Mouse (Mus musculus) adrenal gland, adult 8-10 months (tissue): ENCODE measurements around the gene Tspan6. TPM values are rescaled to one million over a fixed set of nuclear protein-coding genes. Genes with fewer than 3 reads are reported as not detected.

Experiments
- DNase-seq: peaks from one replicate; pipeline ENCODE4 v3.0.0; 2022
- total RNA-seq, 4 experiments: library from RNA; stranded (reverse); gene quantifications; 2 replicates each; pipeline ENCODE4 v1.2.4; 2022

Tspan6 gene
- total RNA-seq: 10 to 100 TPM; 25.8 to 52.3 (median 37.4) TPM

DNA sequence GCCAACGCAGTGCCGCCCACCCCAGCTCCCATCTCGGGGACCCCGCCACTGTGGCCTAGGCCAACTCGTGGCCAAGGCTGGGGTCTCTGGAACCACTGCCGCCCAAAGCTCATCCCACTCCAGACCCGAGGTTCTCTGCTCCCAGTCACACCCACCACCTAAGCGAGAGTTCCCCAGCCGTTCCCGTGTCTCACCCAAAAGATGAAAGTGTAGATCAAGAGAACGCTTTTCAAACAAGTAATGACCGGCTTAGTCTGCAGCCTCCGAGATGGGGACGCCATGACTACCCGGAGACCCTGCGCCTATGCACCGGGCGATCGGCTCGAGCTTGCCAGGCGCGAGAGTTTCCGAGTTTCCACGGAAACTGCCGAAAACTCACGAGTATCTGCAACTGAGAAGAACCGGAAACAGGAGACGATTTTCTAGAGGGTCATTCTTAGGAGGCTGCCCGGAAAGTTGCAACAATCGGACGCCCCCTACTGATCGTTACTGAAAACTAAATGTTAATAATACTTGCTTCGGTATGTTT is at the start of gene Tspan6:
Tspan6 (minus strand) TSS at position 416 of the 529 bp plus-strand sequence.
- DNase-seq: peak; percentile 64

GRCm38 (mm10) chrX:133947427-133947826 is 49.2 kb upstream of the Tspan6 start:
- DNase-seq: peak; percentile 26

- no peak for DNase-seq
These were observed 41.3 kb upstream of the Tspan6 start for GRCm38 (mm10) chrX:133939561-133939960.

GRCm38 (mm10) chrX:133936605-133937225 is 38.5 kb upstream of the Tspan6 start:
- no peak for DNase-seq

DNA sequence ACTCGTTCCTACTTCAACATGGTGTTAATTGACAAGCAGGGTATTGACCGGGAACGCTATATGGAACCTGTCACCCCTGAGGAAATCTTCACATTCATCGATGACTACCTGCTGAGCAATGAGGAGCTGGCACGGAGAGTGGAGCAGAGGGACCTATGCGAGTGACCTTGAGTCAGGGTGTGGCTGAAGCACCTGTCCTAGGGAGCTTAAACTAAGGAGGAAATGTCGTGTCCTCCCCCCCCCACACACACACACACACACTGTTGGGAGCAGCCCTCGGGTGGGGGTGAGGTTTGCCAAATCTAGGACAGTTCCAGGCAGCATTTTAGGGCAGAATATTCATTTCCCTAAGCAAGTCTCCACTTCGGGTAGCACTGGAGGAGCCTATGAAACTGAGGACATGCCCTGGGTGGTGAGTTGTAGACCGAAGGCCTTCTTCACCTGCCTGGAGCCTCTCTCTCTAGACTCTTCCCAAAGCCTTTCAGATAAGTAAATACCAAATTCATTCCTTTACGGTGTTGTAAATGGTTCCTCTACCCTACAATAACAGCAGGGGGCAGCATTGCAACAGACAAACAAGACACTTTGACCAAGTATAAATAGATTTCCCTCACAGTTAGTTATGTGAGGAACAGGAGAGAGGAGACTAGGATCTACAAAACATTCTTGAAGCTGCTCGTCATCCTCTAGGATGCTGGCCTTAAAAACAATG is 33.2 kb upstream of the Tspan6 start:
- no peak for DNase-seq

- no peak for DNase-seq
These were observed 28.5 kb upstream of the Tspan6 start for GRCm38 (mm10) chrX:133926760-133927159.

GRCm38 (mm10) chrX:133921187-133921586 is 23.0 kb upstream of the Tspan6 start:
- no peak for DNase-seq

DNA sequence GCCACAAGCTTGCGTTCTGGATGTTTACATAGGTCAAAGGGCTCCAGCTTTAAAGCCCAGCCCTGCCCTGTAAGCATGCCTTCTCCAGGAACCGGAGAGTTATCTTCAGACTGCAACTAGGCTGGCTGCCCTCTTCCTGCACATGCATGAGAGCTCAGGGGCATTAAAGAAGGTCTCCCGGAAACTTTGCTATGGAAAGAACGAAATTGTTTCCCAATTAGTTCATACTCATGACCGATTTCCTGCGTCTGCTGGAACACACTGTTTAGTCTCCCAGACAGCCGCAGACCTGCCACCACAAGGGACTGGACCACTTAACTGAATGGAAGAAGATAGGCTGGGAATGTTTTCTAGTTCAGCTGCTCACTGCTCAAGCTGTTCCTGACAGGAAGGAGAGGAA is 16.0 kb upstream of the Tspan6 start:
- no peak for DNase-seq

DNA sequence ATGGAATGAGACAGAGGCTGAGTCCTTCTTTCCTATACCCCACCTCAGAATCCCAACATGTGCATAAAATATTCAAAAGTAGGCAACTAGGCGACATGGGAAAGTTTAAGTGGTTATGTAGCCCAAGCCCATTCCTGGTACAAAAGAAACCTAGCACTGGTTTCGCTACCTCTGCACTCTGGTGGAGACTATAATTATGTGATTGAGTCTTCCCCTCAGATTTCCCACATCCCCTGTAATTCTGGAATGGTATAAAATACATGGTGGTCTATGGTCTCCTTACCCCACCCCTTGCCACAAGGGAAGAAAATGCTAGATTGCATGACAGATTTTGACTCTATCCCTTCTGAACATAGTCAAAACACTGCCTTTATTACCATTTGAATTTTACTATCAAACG is 14.8 kb upstream of the Tspan6 start:
- no peak for DNase-seq

DNA sequence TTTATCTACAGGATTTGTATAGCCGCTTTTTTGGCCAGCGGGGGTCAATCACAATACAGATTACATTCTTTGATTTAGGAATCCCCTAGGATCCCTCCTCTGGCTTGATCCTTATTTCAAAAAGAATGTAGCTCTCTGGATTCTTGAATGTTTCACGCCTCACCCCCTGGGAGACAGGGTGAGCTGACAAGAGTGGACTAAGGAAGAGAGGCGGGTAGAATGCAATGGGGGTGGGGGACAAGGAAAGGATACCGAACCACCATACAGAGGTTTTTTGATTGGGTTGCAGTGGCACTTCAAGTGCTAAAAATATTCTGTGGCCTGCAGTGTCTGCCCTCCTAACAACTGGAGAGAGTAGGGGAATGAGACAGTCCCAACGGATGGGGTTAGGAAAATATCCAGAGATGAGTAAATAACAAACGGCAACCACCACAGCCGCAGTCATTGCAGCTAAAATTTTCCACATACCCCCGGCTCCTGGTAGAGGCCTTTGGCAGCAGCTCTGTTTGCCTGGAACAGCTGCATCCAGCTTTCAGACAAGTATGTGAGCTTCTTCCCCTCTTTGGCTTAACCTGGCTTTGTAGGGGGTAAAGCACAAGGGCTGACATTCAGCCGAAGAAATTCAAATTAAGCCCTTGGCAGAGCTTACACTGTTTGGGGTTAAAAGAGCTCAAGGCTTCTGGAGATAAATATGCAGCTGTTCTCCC is 13.3 kb upstream of the Tspan6 start:
- no peak for DNase-seq

GRCm38 (mm10) chrX:133908261-133908660 is 10.0 kb upstream of the Tspan6 start, which contains the start of gene Srpx2:
Gene Srpx2, plus strand, starts transcription at chrX:133908426.
- DNase-seq: no peak

DNA sequence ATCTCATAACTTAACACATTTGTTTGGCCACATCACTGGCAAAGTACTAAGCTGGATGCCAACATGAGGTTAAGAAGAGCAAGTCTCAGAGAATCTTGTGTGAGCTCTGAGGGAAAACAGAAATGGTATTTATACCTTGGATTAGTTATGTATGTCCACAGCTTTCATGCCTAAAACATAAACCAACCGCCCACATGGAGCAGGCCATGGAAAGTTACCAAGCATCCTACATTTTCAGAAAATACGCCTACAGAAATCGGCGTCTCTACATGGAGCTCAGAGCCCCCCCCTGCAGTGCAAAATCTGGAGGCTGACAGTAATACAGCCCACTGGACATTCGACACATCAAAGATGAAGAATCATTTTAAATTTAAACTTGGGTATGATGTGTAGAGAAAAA is 10.1 kb downstream of the Tspan6 start:
- DNase-seq: no peak

DNA sequence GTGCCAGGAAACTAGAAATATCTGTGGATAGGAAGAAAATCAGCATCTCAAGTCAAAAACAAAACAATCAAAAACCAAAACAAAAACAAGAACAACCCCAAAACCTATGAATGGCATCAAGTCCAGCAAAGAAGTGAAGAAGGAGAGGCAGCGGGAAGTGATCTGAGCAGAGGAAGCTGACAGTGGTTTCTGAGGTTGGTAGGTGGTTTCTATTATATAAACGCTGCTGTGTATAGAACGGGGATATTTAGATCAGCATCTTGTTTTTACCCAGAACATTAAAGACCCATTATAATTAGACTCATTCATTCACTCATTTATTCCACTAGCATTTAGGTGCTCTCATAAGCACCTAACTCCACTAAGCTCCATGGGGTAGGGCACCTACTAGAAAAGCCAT is 10.9 kb downstream of the Tspan6 start:
- DNase-seq: no peak

- DNase-seq: no peak
These were observed 28.5 kb downstream of the Tspan6 start for GRCm38 (mm10) chrX:133869743-133870142.

DNA sequence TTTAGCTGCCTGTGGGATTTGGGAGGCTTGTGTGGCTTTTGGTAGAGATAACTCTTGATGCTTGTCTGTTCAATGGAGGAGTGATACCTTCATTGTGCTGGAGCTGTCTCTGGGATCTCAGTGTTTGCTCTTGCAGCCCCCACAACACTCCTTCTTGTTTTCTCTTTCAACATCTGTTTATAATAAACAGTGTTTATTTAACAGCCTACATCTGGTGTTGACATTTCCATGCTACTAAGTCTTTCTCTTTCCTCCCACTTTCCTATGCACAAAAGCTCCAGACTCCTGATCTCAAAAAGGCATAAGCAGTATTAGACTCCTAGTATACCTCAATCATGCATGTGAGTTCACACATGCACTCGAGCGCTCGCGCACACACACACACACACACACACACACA is 44.6 kb downstream of the Tspan6 start:
- no peak for DNase-seq

DNA sequence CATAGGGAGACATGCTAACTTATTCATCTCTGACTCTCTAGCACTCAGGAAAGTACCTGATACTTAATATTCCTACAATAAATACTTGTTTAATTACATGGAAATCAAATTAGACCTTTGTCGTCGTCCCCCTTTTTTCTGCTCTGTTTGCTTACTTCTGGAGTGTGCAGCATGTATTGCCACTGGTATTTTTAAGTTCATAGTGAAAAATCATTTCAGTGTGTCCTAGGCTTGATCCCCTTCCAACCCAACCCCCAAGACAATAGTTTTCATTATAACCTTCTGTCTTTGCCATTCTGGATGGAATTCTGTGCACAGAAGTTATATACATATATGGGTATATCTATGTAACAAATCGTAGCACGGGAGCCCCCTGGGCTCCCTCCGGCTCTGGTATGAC is 47.5 kb downstream of the Tspan6 start, which contains the start of gene Tnmd:
Tnmd (plus strand) TSS at position 301 of the 400 bp plus-strand sequence.
- no peak for DNase-seq

Other genes with a start within 250 kb of the Tspan6 start
- gene Pcdh19, start 209.4 kb downstream of the Tspan6 start, total RNA-seq: 10 to 100 TPM in 3 of 4 experiments, 1 to 10 TPM in 1; 9.5 to 14.6 (median 11.7) TPM
- gene Tnmd, start 47.4 kb downstream of the Tspan6 start, total RNA-seq: under 1 TPM in 2 of 4 experiments, not detected in 2; 0.17 to 0.51 TPM
- gene Srpx2, start 10.0 kb upstream of the Tspan6 start, total RNA-seq: 1 to 10 TPM; 2.8 to 8.8 (median 5.1) TPM
- 10 to 100 TPM; 15.4 to 23.7 (median 19.6) TPM for gene Sytl4, start 83.4 kb upstream of the Tspan6 start, total RNA-seq
- gene Cstf2, start 160.8 kb upstream of the Tspan6 start, total RNA-seq: 10 to 100 TPM; 31.8 to 42.6 (median 35.8) TPM